Mouse (Mus musculus) olfactory bulb, adult 2 months (tissue): ENCODE measurements at regions not wholly inside any gene's neighbourhood (a gene's known extent, or its start where the extent isn't known, plus 50 kb on each side); places are given as distances from the start of the nearest gene placed in this dataset.

ENCODE experiments used
- CTCF ChIP-seq: fragments of 200-500 bp; IDR thresholded peaks from 2 replicates; pipeline ENCODE4 v1.5.1; 2012; ENCODE audit warnings: low read depth, mild to moderate bottlenecking, low read length, moderate library complexity; ENCODE audit not compliant: insufficient read depth
- POLR2A ChIP-seq: fragments of 200-500 bp; IDR thresholded peaks from 2 replicates; pipeline ENCODE4 v1.6.1; 2012; ENCODE audit warnings: mild to moderate bottlenecking, low read depth, low read length, moderate library complexity; ENCODE audit not compliant: insufficient read depth

- TF ChIP-seq CTCF (no peak), POLR2A (no peak)
Observed at GRCm38 (mm10) chr7:67814861-67815260, 55.3 kb upstream of the Synm start.
